Mouse (Mus musculus) cerebellum, postnatal 4 days (tissue): ENCODE data around the gene Zfp541.

ENCODE experiments used
- DNase-seq, 2 experiments: peaks; one replicate each; pipeline ENCODE4 v3.0.0; 2022; ENCODE audit warnings: low spot score in 2 of 2, mixed read lengths in 1 of 2

The Zfp541 gene

DNA sequence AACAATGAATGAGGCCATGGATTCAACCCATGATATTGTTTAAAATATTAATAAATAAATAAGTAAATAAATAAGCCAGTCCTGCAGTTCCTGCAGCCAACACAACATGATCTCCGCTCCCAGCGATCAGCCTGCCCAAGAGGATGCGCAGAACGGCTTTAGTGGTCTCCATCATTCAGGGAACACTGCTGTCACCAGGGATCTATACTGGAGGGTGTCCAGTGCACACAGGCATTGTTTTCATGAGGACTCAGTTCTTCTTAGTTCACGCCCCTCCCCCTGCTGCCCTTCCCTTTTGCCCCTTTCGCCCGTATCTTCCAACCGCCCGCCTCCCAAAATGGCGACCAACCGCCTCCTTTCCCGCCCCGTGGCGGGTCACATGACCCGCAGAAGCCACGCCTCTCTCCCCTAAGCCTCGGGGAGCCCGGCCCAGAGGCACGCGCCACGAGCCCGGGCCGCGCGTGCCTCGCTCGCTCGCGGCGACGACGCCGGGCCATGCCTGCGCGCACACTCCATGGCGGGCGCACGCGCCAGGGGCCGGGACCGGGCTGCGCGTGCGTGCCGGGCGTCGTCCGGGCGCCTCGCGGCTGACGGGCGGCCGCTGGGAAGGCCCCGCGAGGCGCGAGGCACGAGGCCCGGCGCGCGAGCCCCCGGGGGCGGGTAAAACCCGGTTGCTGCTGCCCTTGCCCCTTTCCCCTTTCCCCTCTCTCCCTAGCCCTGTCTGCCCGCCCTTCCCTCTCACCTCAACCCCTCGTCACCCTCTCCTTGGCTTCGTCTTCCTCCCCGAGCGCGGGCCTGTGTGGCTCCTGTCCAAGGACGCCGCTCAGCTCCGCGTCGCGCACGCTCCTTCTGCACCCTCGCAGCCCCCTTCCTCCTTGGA is at the start of gene Zfp541:
TSS of gene Zfp541 (plus strand) at position 596 of the 880 bp plus-strand sequence.
- DNase-seq = peak in 1 of 2 experiments; percentile 15

DNA sequence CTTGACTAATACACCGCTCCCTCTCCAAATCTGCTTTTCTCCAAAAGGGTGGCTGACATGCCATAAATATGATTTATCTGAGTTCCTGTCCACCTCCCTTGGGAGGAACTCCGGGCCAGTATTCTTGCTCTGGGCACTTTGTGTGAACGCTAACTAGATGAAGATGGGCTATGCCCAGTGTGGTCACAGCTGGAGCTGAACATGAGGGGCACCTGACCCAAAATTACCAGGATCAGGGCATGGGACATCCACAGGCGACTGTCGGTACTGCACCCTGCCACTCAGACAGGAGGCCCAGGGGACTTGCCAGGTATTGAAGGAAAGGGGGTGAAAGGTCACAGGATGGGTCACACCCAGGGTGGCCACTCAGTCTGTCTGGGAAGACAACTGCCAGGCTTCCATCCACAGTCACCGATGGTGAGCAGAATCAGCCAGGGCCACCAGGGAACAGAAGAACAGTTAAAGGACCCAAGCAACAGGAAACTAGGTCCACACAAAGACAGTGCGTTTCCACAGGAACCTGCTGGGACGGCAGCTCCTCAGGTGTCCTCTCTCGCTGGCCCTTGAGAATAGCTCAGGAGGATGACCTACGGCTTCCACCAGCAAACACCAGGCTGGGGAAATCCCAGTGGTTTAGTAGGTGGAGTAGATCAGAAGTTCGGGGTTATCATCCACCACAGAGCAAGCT is 48.9 kb upstream of the Zfp541 start:
- DNase-seq = peak in 1 of 2 experiments; percentile 27

DNA sequence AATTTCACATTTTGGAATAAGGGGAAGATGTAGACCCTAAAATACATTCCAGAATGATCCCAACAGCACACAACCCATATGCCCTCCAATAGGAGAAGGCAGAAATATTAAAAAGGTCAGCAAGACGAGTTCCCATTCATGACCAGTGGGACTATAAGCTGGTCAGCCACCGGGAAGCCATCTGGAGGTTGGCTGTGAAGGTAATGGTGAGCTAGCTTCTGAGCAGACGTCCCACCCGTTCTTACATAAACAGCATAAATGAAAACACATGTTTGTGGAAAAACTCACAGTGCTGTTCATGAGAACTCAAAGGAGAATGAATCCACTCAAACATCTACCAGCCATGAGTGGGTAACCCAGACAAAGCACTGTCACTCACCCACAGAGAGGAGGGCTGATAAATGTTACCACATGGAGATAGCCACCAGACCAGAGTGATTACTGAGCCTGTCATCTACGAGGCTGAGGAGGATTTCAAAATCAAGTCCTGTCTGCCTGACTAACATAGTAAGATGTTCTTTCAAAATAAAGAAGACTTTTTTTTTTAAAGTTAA is 47.8 kb upstream of the Zfp541 start:
- DNase-seq = no peak

DNA sequence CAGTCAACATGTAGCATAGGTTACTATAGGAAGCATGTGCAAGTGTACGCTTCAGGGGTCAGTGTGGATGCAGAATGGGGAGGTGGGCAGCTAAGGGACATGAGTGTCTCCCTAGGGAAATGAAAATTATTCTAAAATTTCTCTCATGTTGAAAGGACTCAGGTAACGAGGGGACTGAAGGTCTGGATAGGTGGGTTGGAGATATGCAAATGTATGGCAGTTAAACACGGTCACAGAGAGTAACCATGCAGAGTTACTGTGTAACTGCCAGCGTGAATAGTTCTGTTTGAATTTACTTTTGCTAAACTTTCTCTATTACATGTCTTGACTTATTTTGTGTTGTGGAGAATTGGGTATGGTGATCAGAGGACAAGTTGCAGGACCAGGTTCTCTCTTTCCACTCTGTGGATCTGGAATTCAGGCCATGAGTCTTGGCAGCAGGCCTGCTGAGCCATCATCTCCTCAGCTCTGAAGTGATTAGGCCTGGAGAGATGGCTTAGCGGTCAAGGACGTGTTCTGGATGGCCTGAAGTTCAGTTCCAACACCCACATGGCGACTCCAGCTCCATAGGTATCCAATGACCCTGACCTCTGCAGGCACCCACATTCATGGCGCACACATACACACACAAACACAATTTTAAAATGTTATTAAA is 47.0 kb upstream of the Zfp541 start:
- DNase-seq = no peak

DNA sequence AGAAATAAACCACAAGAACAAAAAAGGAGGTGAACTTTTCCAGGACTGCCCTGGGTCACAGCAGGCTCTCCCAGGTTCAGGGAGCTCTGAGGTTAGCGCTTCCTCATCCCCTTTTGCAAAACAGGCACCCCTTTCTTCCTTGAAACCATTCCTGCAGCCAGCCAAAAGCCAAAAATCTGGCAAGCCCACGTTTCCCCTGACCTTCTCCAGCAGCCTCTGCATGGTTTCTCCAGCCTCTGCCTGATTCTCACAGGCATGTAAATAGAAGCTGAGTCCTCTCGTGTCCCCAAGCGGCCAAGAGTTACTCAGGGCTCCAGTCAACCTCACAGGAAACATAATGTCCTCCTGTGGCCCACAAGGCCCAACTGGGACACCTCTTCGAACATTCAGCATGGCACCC is 46.2 kb upstream of the Zfp541 start:
- no peak for DNase-seq

DNA sequence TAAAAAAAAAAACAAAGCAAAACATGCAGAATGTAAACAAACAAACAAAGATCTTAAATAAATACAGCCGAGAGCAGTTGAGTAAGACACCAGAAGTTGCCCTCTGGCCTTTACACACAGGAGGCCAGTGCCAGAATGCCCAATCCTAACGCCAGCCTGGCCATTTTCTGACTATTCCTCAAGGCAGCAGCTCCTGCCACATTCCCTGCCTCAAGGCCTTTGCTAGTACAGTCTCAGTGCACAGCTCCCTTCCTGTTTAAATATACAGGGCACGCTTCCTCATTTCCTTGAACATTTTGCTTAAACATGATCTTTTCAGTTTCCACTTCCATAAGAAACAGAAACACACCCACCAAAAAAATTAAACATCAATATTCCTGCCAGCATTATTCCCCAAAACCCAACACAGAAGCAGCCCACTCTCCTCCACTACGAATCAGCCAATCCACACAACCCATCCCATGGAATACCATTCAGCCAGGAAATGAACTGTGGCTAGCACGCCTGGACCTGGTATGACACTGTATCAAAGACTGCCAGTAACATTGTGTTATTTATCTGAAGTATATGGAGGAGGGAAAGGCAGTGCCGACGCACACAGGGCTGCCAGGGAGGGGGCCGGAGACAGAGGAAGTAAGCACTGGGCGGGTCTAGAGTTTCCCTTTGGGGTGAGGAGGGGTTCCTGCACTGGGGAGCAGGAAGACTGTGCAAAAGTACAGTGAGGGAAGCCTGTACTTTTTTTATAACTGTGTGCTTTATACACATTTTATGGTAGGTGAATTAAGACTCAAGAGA is 43.4 kb upstream of the Zfp541 start:
- no peak for DNase-seq

DNA sequence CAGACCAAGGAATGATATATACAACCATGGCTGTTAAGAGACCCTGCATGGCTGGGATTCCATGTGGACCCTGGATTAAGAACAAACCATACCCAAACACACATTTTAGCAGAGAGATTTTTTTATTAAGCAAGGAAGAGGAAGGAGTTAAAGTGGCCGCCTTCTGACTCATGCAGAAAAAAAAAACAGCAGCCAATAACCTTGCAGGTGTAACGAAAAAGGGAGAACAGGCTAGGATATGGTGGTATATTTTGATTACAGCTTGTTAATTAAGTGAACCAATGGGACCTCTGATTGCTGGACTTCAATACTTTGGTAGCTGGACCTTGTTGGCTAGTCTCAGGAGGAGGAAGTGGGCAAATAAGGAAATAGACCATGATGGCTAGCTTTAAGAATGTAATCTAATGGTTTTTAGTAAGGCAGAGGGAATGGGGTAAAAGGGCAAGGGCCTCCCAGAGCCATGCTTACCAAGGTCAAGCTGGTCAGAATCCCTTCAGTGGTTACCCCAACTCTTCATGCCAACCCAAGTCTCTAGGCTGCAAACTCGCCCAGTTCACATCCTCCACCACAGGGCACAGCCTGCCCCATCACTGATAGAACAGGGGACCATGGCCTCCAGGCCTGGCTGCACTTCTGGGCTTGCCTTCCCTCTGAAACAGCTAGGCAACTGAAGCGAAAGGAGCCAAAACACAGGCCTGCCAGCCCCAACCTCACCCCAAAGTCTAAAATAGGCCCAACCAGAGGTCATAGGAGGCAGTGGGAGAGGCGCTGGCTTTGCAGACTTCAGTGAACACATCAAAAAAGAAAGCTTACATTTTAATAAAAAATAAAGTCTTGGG is 42.1 kb upstream of the Zfp541 start:
- DNase-seq = no peak

DNA sequence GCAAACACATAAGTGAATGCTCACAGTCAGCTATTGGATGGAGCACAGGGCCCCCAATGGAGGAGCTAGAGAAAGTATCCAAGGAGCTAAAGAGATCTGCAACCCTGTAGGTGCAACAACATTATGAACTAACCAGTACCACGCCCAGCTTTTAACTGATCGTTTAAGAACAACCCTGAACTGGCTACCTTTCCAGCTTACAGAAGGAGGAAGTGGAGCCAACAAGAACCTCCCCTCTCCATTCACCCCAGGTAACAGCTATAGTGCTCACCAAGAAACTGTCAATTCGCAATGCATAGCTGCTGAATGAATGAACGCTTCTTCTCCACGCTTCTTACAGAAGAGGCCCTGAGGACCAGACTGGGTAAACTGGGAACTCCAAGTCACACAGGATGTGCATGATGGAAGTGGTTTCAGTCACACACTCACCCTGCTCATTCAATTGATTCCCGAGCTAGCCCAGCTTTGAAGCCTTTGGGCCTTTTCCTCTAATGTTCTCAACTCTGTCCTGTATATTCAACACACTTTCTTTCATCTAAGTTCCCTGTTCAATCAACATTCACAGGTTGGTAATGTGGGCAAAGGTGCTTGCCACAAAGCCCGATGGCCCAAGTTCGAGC is 36.9 kb upstream of the Zfp541 start:
- no peak for DNase-seq

DNA sequence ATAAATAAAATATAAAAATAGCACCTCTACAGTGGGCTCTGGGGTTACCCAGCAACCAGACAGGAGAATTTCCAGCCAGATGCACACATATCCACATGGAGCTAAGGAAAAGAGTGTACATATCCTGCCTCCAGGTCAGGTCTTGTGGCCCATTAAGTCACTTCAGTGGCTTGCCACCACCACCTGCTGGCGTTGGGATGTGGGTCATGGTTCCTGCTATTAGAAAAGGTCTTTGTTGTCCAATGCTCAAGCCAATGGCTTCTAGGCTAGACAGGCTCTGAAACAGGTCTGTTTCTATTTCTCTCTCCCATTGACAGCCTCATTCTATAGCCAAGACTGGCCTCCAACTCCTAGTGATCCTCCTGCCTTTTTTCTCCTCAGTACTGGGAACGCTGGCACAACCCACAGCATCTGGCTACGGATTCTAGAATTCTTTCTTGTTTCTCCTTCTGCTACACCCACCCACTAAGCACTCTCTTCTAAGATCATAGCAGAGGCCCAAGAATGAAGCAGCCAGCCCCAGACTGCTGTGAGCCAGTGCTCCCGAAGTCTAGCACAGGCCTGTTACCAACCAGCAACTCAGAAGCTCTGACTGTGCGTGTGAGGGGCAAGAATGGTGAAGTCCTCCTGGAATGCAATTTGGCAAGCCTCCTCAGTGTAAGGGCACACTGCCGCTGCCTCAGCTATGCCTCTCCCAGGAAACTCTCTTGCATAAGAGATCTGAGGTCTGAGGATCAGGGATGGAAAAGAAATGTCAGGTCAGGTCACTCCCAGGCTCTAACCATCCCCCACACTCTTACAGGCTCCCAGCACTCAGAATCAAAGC is 33.3 kb upstream of the Zfp541 start:
- DNase-seq = no peak

DNA sequence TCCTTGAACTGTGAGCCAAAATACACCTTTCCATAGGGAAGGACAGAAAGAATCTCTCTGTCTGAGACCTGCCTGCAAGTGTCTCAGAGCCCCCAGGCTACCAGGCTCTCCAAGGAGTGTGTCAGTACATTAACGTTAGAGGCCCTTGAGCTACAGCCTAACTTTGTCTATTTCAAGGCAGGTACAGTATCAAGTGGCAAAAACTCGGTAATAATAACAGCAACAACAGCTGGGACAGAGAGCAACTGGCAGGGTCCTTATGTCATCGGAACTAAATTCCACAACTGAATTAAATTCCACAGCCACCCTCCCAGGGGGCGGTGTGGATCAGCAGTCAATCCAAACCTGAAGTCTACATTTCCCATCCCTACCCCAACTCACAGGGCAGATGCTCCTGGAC is 30.5 kb upstream of the Zfp541 start:
- DNase-seq = no peak

DNA sequence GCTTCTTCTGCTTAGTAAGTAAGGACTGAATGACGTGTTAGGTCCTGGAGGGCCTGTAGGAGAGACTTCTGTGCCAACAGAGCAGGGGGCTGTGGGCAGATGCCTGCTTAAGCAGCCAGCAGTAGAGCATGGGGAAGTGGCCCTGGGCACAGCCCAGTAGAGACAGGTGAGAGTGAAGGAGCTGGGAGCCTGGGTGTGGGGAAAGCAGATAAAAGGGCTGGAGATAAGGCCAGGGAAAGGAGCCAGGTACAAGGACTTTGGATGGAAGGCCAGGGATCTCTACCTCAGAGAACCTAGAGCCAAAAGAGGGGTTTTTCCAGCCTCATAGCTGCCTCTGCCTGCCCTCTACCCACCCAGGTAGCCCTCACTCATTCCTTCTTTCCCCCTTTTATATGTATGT is 28.6 kb upstream of the Zfp541 start:
- no peak for DNase-seq

DNA sequence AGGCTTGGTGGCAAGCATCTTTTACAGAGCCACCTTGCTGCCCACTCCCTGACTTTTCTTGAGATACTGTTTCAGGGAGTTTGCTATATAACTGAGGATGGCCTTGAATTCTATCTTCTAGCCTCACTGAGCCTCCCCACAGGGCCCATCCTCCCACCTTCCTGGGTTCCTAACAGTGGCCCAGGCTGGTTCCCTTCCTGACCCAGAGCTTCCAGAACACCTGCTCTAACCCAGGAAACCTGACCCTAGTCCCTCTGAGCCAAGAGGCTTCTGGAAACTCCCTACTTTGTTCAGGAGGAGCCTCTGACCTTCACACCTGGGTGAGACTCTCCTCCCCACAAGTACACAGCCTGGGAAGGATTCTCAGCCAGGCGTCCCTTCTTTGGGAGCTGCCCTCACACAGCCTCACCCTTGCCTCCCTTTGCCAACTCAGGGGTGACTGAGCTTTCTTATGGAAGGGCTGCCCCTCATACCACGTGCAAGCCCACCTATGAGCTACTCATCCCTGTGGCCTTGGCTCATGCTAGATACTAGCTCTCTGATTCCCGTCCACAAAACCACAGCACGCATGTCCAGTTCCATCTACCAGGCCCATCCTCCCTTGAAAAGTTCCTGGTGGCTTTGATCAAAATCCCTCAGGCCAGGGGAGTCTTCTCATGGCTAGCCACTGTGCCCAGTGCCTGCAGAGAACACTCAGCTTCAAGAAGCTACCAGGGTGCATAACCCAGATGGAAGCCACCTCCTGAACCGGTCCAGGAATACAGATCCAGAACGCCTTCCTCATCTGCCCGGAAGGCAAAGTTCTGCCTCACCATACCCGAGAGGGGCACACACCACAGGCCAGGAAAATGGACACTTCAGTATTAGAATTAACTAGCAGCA is 27.8 kb upstream of the Zfp541 start:
- DNase-seq = no peak

DNA sequence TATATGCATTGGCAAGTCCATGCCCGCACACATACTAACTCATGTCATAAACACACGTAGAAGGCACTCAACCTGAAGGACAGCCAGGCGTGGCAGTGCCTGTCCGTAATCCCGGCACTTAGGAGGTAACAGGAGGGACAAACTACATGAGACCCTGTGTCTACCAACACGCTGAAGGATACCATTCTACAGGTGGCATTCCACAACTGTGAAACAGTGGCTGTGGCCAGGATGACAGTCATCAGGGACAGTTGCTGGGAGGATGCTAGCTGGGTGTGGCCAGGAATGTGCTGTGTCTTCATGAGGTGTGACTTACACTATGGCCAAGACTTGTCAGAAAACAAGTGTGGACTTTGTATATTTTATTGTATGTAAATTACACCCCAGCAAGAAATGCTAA is 24.6 kb upstream of the Zfp541 start:
- no peak for DNase-seq

DNA sequence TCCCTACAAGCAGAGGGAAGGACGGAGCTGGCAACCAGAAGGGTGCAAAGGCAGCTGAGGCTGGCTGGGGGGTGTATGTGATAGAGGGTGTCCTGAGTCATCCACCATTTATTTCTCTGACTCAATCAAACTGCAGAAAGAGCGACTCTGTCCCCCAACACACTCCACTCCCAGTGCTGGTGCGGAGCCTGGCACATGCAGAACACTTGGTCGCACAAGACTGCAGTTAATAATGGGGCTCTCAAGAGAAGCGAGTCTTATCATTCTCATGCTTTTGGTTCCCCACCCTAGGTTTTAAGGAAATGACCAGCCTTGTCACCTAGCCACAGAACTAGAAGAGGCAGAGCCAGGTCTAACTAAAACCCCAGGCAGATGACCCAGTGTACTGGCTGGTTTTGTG is 22.3 kb upstream of the Zfp541 start:
- DNase-seq = no peak

DNA sequence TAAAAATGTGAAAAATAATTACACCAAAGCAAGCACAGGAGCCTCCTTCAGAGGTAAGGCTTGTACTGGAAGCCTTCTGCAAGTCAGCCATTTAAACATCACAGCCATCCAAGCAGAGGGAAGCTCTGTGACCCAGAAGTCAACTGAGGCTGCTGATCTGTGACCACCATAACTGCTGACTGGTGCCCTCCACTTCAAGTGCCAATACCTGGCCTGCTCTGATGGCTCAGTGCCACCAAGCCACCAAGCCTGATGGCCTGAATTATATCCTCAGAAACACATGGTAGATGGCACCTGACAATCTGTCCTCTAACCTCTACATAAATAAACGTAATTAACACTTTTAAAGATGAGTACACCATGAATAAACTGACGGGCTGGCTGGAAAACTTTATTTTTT is 20.4 kb upstream of the Zfp541 start:
- DNase-seq = no peak

DNA sequence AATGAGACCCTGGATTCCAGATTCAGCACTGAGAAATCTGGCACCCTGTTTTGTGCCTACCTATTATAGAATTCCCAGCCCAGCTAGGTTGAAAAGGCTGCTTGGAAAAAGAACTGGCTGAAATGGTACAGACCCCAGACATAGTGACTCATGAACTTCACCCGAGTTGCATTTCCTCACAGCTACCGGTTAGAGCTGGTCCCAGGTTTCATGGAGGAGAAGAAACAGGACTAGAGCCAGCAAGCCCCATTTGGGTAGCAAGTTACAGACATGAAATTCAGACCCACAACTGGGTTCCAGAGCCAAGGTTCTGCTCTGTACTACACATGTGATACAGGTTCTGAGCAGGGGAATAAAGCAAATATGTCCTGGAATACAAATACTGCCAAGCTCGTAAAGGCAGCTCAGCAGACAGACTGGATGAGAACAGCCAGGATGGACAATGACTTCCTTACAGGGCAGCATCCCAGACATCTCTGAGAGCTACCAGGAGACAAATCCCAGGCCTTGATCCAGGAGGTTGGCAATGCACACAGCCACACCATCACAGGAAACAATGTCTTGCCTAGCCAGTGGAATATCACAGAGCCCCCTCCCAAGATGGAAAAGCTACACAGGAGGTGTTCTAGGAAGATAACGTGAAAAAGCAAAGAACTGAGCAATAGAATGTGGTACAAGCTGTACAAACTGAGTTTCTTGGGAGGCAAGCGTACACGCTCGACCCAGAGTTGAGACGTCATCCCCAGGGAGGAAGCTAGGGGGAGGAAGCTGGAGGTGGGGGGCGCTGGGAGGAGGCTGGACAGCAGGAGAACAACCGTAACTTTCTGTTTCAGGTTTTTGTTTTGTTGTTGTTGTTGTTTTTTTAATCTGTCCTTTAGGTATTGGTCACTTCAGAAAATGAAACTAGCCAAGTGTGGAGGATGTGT is 18.5 kb upstream of the Zfp541 start:
- no peak for DNase-seq

DNA sequence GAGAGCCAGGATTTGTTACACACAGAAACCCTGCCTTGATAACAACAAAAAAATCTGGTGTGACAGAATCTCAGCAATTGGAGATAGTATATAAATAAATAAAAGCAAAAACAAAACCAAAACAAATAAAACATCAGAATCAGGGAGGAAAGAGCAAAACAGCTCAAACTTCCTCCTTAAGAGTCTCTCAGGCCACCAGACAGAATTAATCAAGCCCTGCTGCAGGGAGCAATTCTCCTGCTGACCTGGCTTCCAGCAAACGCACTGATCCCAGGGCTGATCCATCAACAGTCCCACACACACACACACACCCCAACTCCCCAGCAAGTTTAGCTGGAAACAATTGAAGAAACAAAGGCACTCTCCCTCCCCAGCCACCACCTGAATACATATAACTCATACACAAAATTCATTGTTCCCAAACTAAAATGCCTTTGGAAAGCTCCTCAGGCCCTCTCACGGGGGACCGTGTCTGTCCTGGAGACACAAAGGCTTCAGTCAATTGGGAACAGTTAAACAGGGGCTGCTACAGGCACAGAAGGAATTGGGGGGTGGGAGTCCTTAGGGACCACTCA is 17.7 kb upstream of the Zfp541 start:
- DNase-seq = no peak
